ENCODE assay signal across 7 mouse cellular contexts in genomic region chr11:62820661-62821437, GRCm38 (mm10). TPM values are rescaled to one million over a fixed set of nuclear protein-coding genes. Genes with fewer than 3 reads are reported as not detected.
A peak's percentile ranks its signal among the peaks of the same experiment; 100 is the strongest.
DNase-seq lines count a peak whose midpoint lies in the region; ATAC-seq and TF ChIP-seq lines count a peak whose summit lies in the region.

No protein-coding gene starts in this region.

- TF ChIP-seq POLR2A in ES-Bruce4 (IDR thresholded peaks at IDR 0.05; ENCODE audit: insufficient read depth, low read length): no peak

- H3K27ac ChIP-seq in ES-Bruce4 (ENCODE audit: insufficient read depth, low read length): no peak overlapping the region
- H3K27ac ChIP-seq in heart, embryonic 13.5 days (replicated peaks): peak overlapping the region; percentile 71

- peak overlapping the region; percentile 25 for H3K4me3 ChIP-seq in ES-Bruce4 (ENCODE audit: low read depth, low read length)
- H3K4me3 ChIP-seq in heart, embryonic 13.5 days: peak overlapping the region; percentile 59
- H3K4me3 ChIP-seq in megakaryocyte, embryonic 14.5 days (replicated peaks): peak overlapping the region; percentile 91

- DNase-seq in B cell, adult 2 months: peak; percentile 48 to 54
- peak; percentile 22 for DNase-seq in embryo, embryonic 11.5 days (ENCODE audit: low read depth, low spot score)
- DNase-seq in kidney, postnatal 14 days: peak; percentile 45
- peak; percentile 57 for DNase-seq in splenic B cell, adult 2 months (ENCODE audit: low read depth, low spot score)

- WGBS in heart, embryonic 13.5 days: 20% methylated on average over 16 of the region's 16 CpGs

- H3K4me1 ChIP-seq in ES-Bruce4 (ENCODE audit: control insufficient read depth, insufficient read depth, low read length): no peaks in the 10 kb centered on the region
- H3K4me1 ChIP-seq in heart, embryonic 13.5 days: peaks cover 26% of the 10 kb centered on the region
- H3K4me1 ChIP-seq in megakaryocyte, embryonic 14.5 days: peaks cover 50% of the 10 kb centered on the region

- H3K36me3 ChIP-seq in ES-Bruce4 (ENCODE audit: control insufficient read depth, insufficient read depth, low read length, poor library complexity, severe bottlenecking): no peaks in the 10 kb centered on the region
- H3K36me3 ChIP-seq in heart, embryonic 13.5 days: peaks cover 4% of the 10 kb centered on the region; the same call in 1 of the 2 replicates
- no peaks in the 10 kb centered on the region for H3K36me3 ChIP-seq in megakaryocyte, embryonic 14.5 days (replicated peaks; ENCODE audit: low read length)
- H3K36me3 ChIP-seq in splenic B cell, adult 2 months (ENCODE audit: control insufficient read depth, insufficient read depth, low read length, poor library complexity, severe bottlenecking): no peaks in the 10 kb centered on the region

- no peak for TF ChIP-seq CTCF in ES-Bruce4 (IDR thresholded peaks at IDR 0.05; ENCODE audit: low read depth, low read length)

- ATAC-seq in heart, embryonic 13.5 days (ENCODE audit: extremely low read depth, insufficient number of reproducible peaks, low FRiP score, low TSS enrichment): no peak; the same call in 1 of the 2 replicates

- peak overlapping the region; percentile 11; the same call in 1 of the 2 replicates for H3K9ac ChIP-seq in ES-Bruce4 (ENCODE audit: low read depth, poor library complexity, severe bottlenecking)
- H3K9ac ChIP-seq in heart, embryonic 13.5 days: peak overlapping the region; percentile 79

- TF ChIP-seq EP300 in ES-Bruce4 (IDR thresholded peaks at IDR 0.05; ENCODE audit: insufficient read depth, low read depth, low read length): no peak

- no peaks in the 10 kb centered on the region for H3K9me3 ChIP-seq in ES-Bruce4 (replicated peaks; ENCODE audit: control insufficient read depth, insufficient read depth, low read length, poor library complexity, severe bottlenecking)
- H3K9me3 ChIP-seq in heart, embryonic 13.5 days: 0 out of 2 replicates have a peak, but pooled peaks cover 5% of the 10 kb centered on the region
- no peaks in the 10 kb centered on the region for H3K9me3 ChIP-seq in megakaryocyte, embryonic 14.5 days

- H3K27me3 ChIP-seq in ES-Bruce4 (ENCODE audit: control insufficient read depth, insufficient read depth, low read length, poor library complexity, severe bottlenecking): no peaks in the 10 kb centered on the region
- no peaks in the 10 kb centered on the region for H3K27me3 ChIP-seq in heart, embryonic 13.5 days (replicated peaks)
- peaks cover 37% of the 10 kb centered on the region for H3K27me3 ChIP-seq in megakaryocyte, embryonic 14.5 days (replicated peaks)
- H3K27me3 ChIP-seq in splenic B cell, adult 2 months (ENCODE audit: control insufficient read depth, insufficient read depth, low read length, poor library complexity, severe bottlenecking): no peaks in the 10 kb centered on the region

- H3K4me2 ChIP-seq in heart, embryonic 13.5 days: peak overlapping the region; percentile 80

RNA-seq across cellular contexts. Expression of gene Trim16, which starts 0.8 kb away (rescaled TPM):
- polyA plus RNA-seq in ES-Bruce4 (2011; ENCODE audit: insufficient read depth, insufficient read length, low read depth, missing spikeins): 0.61 and 0.73 TPM in 2 replicates
- 5.7 and 5.8 TPM in 2 replicates for polyA plus RNA-seq in heart, embryonic 13.5 days (2015; fragmentation: Nextera tagmentation; extraction: Ambion mirVana)
- 0.47 and 3.6 TPM in 2 replicates for polyA plus RNA-seq in megakaryocyte, embryonic 14.5 days (2012; ENCODE audit: insufficient read depth, low replicate concordance)

RNA-seq across cellular contexts. Expression of gene Fbxw10, which starts 26.0 kb away (rescaled TPM):
- polyA plus RNA-seq in ES-Bruce4 (2011; ENCODE audit: insufficient read depth, insufficient read length, low read depth, missing spikeins): 1.3 TPM in 1 of 2 replicates, not detected in the other
- polyA plus RNA-seq in heart, embryonic 13.5 days (2015; fragmentation: Nextera tagmentation; extraction: Ambion mirVana): 0.13 TPM in 1 of 2 replicates, not detected in the other
- polyA plus RNA-seq in megakaryocyte, embryonic 14.5 days (2012; ENCODE audit: insufficient read depth, low replicate concordance): 0.36 TPM in 1 of 2 replicates, not detected in the other

RNA-seq across cellular contexts. Expression of gene Zfp286, which starts 31.6 kb away (rescaled TPM):
- polyA plus RNA-seq in ES-Bruce4 (2011; ENCODE audit: insufficient read depth, insufficient read length, low read depth, missing spikeins): 2.9 and 3.6 TPM in 2 replicates
- polyA plus RNA-seq in heart, embryonic 13.5 days (2015; fragmentation: Nextera tagmentation; extraction: Ambion mirVana): 9.9 and 10.2 TPM in 2 replicates
- polyA plus RNA-seq in megakaryocyte, embryonic 14.5 days (2012; ENCODE audit: insufficient read depth, low replicate concordance): 0.89 TPM in 1 of 2 replicates, not detected in the other

RNA-seq across cellular contexts. Expression of gene Tvp23b, which starts 58.4 kb away (rescaled TPM):
- 38.8 and 42.3 TPM in 2 replicates for polyA plus RNA-seq in ES-Bruce4 (2011; ENCODE audit: insufficient read depth, insufficient read length, low read depth, missing spikeins)
- 47.7 and 52.3 TPM in 2 replicates for polyA plus RNA-seq in heart, embryonic 13.5 days (2015; fragmentation: Nextera tagmentation; extraction: Ambion mirVana)
- polyA plus RNA-seq in megakaryocyte, embryonic 14.5 days (2012; ENCODE audit: insufficient read depth, low replicate concordance): 2.0 TPM in 1 of 2 replicates, not detected in the other

Comparison
In these comparisons a context has a peak if more than half of its experiments do, and no peak if none do; other contexts are left out.
1. H3K4me3 ChIP-seq: peak in every context shown above with its lines; median percentile 91 in megakaryocyte, embryonic 14.5 days; 59 in heart, embryonic 13.5 days; 25 in ES-Bruce4.